Mouse (Mus musculus) midbrain, embryonic 15.5 days (tissue): Measurements from ENCODE around the gene Shkbp1. TPM values are rescaled to one million over a fixed set of nuclear protein-coding genes. Genes with fewer than 3 reads are reported as not detected.

Source experiments
- ATAC-seq: fragments of 200-750 bp; cut with Nextera tagmentation; replicated peaks from 2 replicates; pipeline ENCODE4 v1.8.0; 2017; ENCODE audit warnings: moderate TSS enrichment
- H3K27ac ChIP-seq: fragments of 300-500 bp; sonication (generic); 2 replicates; pipeline ENCODE4 v1.5.1; 2015; ENCODE audit warnings: mild to moderate bottlenecking, inconsistent platforms
- H3K27me3 ChIP-seq: fragments of 300-500 bp; sonication (generic); replicated peaks from 2 replicates; pipeline ENCODE4 v1.6.1; 2015; ENCODE audit warnings: inconsistent platforms
- H3K36me3 ChIP-seq: fragments of 300-500 bp; sonication (generic); replicated peaks from 2 replicates; pipeline ENCODE4 v1.6.1; 2015; ENCODE audit warnings: inconsistent platforms
- H3K4me1 ChIP-seq: fragments of 300-500 bp; sonication (generic); 2 replicates; pipeline ENCODE4 v1.6.1; 2015; ENCODE audit warnings: inconsistent platforms
- H3K4me2 ChIP-seq: fragments of 300-500 bp; sonication (generic); 2 replicates; pipeline ENCODE4 v1.6.1; 2015; ENCODE audit warnings: inconsistent platforms, mild to moderate bottlenecking, moderate library complexity
- H3K4me3 ChIP-seq: fragments of 300-500 bp; sonication (generic); 2 replicates; pipeline ENCODE4 v1.5.1; 2015; ENCODE audit warnings: mild to moderate bottlenecking, inconsistent platforms
- H3K9ac ChIP-seq: fragments of 300-500 bp; sonication (generic); 2 replicates; pipeline ENCODE4 v1.6.1; 2015; ENCODE audit warnings: mild to moderate bottlenecking, inconsistent platforms
- H3K9me3 ChIP-seq: fragments of 300-500 bp; sonication (generic); 2 replicates; pipeline ENCODE4 v1.6.1; 2016; ENCODE audit warnings: inconsistent platforms
- WGBS: fragments of 180-500 bp; shearing (Covaris S2); methylation state at CpG from one replicate; pipeline ENCODE4 v1.1.7; 2015; ENCODE audit warnings: mixed read lengths; 5-methylcytosine and 5-hydroxymethylcytosine counted together
- polyA plus RNA-seq: library from polyadenylated mRNA; unstranded; fragments of >200 nt; fragmentation: Nextera tagmentation; extraction: Ambion mirVana; gene quantifications from 2 replicates; pipeline ENCODE4 v1.2.1, GENCODE M21; 2015

Gene Shkbp1
- polyA plus RNA-seq, 1 experiment from 2014 or later = 64.7 TPM

DNA sequence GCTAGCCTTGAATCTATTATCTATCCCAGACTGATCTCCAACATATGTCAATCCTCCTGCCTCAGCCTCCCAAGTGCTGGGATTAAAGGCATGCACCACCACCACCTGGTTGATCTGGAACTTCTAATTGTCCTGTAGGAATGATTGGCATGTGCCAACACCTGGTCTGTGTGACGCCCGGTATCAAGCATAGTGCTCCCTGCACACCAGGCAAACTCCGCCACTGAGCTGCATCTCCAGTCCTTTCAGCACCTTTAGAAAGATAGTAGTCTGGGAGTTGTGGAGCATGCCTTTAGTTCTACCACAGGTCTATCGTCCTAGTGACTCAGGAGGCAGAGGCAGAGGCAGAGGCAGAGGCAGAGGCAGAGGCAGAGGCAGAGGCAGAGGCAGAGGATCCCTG is 55.5 kb downstream of the Shkbp1 start:
- Histone ChIP-seq H3K9ac (no peak overlapping the region), H3K36me3 (no peaks in the 10 kb centered on the region), H3K4me3 (no peak overlapping the region), H3K27ac (no peak overlapping the region), H3K9me3 (no peaks in the 10 kb centered on the region), H3K4me2 (no peak overlapping the region), H3K4me1 (0 out of 2 replicates have a peak, but pooled peaks cover 3% of the 10 kb centered on the region), H3K27me3 (0 out of 2 replicates have a peak, but pooled peaks cover 4% of the 10 kb centered on the region)
- 83% methylated on average over 4 of the region's 4 CpGs for WGBS
- ATAC-seq = no peak

DNA sequence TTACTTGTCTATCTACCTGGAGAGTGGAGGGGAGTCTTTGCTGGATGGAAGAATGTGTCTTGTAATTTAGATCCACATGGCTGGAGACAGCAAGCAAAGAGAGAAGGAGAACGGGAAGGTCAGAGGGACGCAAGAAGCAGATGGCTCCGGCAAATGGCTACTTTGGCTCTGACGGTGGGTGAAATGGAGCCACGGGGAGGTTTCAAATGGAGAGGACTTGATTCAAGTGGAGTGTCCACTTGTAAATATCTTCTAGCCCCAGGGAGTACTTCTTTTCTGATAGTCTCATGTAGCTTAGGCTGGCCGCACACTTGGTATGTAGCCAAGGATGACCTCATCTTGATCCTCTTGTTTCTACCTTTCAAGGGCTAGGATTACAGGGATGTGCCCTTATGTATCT is 57.0 kb downstream of the Shkbp1 start:
- Histone ChIP-seq H3K4me1 (0 out of 2 replicates have a peak, but pooled peaks cover 3% of the 10 kb centered on the region), H3K9ac (no peak overlapping the region), H3K4me2 (no peak overlapping the region), H3K27ac (no peak overlapping the region), H3K4me3 (no peak overlapping the region), H3K36me3 (no peaks in the 10 kb centered on the region), H3K9me3 (no peaks in the 10 kb centered on the region), H3K27me3 (0 out of 2 replicates have a peak, but pooled peaks cover 4% of the 10 kb centered on the region)
- WGBS = 89% methylated on average over 6 of the region's 6 CpGs
- no peak for ATAC-seq

DNA sequence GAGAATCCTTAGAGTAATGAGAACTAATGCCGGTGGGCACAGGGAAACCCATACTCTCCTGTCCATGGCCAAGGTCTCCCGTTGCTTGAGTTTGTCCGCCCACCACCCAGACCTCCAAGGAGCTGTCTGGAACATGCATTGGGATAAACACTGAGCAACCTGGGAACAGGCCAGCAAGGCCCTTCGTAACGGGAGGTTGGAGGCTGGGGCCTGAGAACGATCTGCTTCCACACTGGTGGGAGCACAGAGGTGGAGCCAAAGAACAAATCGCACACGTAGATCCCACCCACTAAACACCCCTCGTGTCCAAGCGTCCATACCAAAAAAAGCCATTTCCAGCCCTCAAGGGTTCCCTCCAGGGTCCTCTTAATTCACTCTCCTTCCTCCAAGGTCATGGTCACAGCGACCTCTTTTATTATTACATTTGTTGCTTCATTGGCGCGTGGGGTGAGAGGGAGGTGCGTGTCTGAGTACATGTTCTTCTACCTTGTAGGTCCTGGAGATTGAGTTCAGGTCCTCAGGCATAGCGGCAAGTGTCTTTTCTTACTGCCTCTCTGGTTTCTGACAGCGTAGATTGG is 57.7 kb downstream of the Shkbp1 start:
- H3K27me3 ChIP-seq = 0 out of 2 replicates have a peak, but pooled peaks cover 4% of the 10 kb centered on the region
- no peaks in the 10 kb centered on the region for H3K9me3 ChIP-seq
- ATAC-seq = no peak
- H3K4me1 ChIP-seq = 0 out of 2 replicates have a peak, but pooled peaks cover 3% of the 10 kb centered on the region
- no peaks in the 10 kb centered on the region for H3K36me3 ChIP-seq
- 85% methylated on average over 16 of the region's 16 CpGs for WGBS
- H3K9ac ChIP-seq = no peak overlapping the region
- H3K4me3 ChIP-seq = no peak overlapping the region
- no peak overlapping the region for H3K4me2 ChIP-seq
- no peak overlapping the region for H3K27ac ChIP-seq

DNA sequence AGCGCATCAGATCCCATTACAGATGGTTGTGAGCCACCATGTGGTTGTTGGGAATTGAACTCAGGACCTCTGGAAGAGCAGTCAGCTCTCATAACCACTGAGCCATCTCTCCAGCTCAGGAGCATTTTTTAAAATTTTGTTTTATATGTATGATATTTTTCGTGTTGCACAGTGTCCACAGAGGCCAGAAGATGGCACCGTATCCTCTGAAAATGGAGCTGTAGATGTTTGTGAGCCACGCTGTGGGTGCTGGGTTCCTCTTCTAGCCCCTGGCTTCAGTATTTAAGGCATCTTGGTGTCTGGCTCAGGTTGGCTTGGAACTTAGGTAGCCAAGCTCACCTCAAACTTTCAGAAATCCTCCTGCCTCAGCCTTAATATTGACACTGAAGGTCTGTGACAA is 59.3 kb downstream of the Shkbp1 start:
- Histone ChIP-seq H3K27me3 (0 out of 2 replicates have a peak, but pooled peaks cover 4% of the 10 kb centered on the region), H3K9me3 (no peaks in the 10 kb centered on the region), H3K4me2 (no peak overlapping the region), H3K4me1 (no peaks in the 10 kb centered on the region), H3K9ac (no peak overlapping the region), H3K4me3 (no peak overlapping the region), H3K27ac (no peak overlapping the region), H3K36me3 (no peaks in the 10 kb centered on the region)
- ATAC-seq = no peak
- 89% methylated on average over 4 of the region's 4 CpGs for WGBS

DNA sequence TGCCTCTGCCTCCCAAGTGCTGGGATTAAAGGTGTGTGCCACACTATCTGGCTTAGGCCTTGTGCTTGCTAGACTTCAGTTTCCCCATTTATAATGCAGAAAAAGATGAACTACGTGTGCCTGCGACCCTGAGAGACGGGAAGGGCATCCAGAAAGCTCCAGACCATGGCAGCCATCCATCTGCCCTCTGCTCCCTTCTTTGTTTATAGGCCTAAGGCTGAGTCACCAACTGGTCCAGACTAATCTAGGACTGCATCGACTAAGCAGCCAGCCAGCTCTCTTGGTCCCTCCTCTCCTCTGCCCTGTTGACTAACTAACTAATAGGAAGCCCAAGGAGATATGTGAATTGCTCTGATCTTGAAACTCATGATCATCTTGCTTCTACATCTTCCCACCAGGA is 59.9 kb downstream of the Shkbp1 start:
- no peak for ATAC-seq
- no peak overlapping the region for H3K27ac ChIP-seq
- no peaks in the 10 kb centered on the region for H3K4me1 ChIP-seq
- H3K27me3 ChIP-seq = 0 out of 2 replicates have a peak, but pooled peaks cover 3% of the 10 kb centered on the region
- no peak overlapping the region for H3K4me3 ChIP-seq
- H3K9me3 ChIP-seq = no peaks in the 10 kb centered on the region
- no peak overlapping the region for H3K9ac ChIP-seq
- no peak overlapping the region for H3K4me2 ChIP-seq
- WGBS = 85% methylated on average over 4 of the region's 4 CpGs
- H3K36me3 ChIP-seq = no peaks in the 10 kb centered on the region

Other genes starting within 250 kb of the Shkbp1 start
- gene Cyp2f2, start 236.1 kb downstream of the Shkbp1 start, polyA plus RNA-seq = 0.09 and 0.15 TPM in 2 replicates
- 0.11 TPM in 1 of 2 replicates, not detected in the other for gene Cyp2t4, start 202.3 kb downstream of the Shkbp1 start, polyA plus RNA-seq
- 113 and 126 TPM in 2 replicates for gene Egln2, start 189.2 kb downstream of the Shkbp1 start, polyA plus RNA-seq
- 101 and 107 TPM in 2 replicates for gene Rab4b, start 177.1 kb downstream of the Shkbp1 start, polyA plus RNA-seq
- gene Gm21983, start 174.9 kb downstream of the Shkbp1 start, polyA plus RNA-seq = 0.40 and 0.62 TPM in 2 replicates
- 14.0 and 16.2 TPM in 2 replicates for gene Mia, start 174.9 kb downstream of the Shkbp1 start, polyA plus RNA-seq
- gene BC024978, start 160.2 kb downstream of the Shkbp1 start, polyA plus RNA-seq = 3.7 and 3.9 TPM in 2 replicates
- gene Snrpa, start 159.7 kb downstream of the Shkbp1 start, polyA plus RNA-seq = 204 and 215 TPM in 2 replicates
- gene Itpkc, start 127.4 kb downstream of the Shkbp1 start, polyA plus RNA-seq = 8.5 and 8.7 TPM in 2 replicates
- 26.9 and 27.9 TPM in 2 replicates for gene Coq8b, start 123.0 kb downstream of the Shkbp1 start, polyA plus RNA-seq
- 58.7 and 66.3 TPM in 2 replicates for gene Numbl, start 97.6 kb downstream of the Shkbp1 start, polyA plus RNA-seq
- gene Ltbp4, start 18.3 kb downstream of the Shkbp1 start, polyA plus RNA-seq = 13.4 and 15.7 TPM in 2 replicates
- gene Gm20479, start 1.4 kb upstream of the Shkbp1 start, polyA plus RNA-seq = not detected in 2 replicates
- 4.0 and 4.4 TPM in 2 replicates for gene Sptbn4, start 91.7 kb upstream of the Shkbp1 start, polyA plus RNA-seq
- gene Blvrb, start 92.0 kb upstream of the Shkbp1 start, polyA plus RNA-seq = 17.9 and 19.5 TPM in 2 replicates
- 7.9 and 9.9 TPM in 2 replicates for gene Sertad3, start 117.7 kb upstream of the Shkbp1 start, polyA plus RNA-seq
- gene Sertad1, start 130.9 kb upstream of the Shkbp1 start, polyA plus RNA-seq = 8.3 and 9.2 TPM in 2 replicates
- 1.4 and 1.6 TPM in 2 replicates for gene Prx, start 143.3 kb upstream of the Shkbp1 start, polyA plus RNA-seq
- gene Hipk4, start 167.2 kb upstream of the Shkbp1 start, polyA plus RNA-seq = 0.83 and 0.99 TPM in 2 replicates
- gene Pld3, start 197.2 kb upstream of the Shkbp1 start, polyA plus RNA-seq = 156 and 157 TPM in 2 replicates
- 38.7 and 40.5 TPM in 2 replicates for gene 2310022A10Rik, start 197.2 kb upstream of the Shkbp1 start, polyA plus RNA-seq
- gene Akt2, start 235.5 kb upstream of the Shkbp1 start, polyA plus RNA-seq = 60.8 and 66.1 TPM in 2 replicates